Mouse (Mus musculus): ENCODE data around the gene Vps37b. TPM values are rescaled to one million over a fixed set of nuclear protein-coding genes. Genes with fewer than 3 reads are reported as not detected.

Gene Vps37b
- polyA plus RNA-seq, 1 experiment from 2014 or later = 27.6 TPM

GRCm38 (mm10) chr5:124021148-124021547, 10.9 kb downstream of the Vps37b start:
- ATAC-seq (ENCODE audit: low FRiP score, low TSS enrichment) = no peak
- Histone ChIP-seq H3K4me3 (ENCODE audit: low read length) (no peak overlapping the region), H3K9ac (ENCODE audit: low read depth, low read length) (no peak overlapping the region), H3K27ac (ENCODE audit: low read depth, low read length) (no peak overlapping the region), H3K4me1 (ENCODE audit: control insufficient read depth, insufficient read depth, low read length) (peaks cover 47% of the 10 kb centered on the region), H3K9me3 (ENCODE audit: control insufficient read depth, low read length) (no peaks in the 10 kb centered on the region), H3K36me3 (ENCODE audit: control insufficient read depth, insufficient read depth, low read length) (no peaks in the 10 kb centered on the region; the same call in 1 of the 2 replicates), H3K27me3 (ENCODE audit: control insufficient read depth, insufficient read depth, low read length) (no peaks in the 10 kb centered on the region), H3K4me2 (replicated peaks; ENCODE audit: low read depth, low read length) (no peak overlapping the region)
- 89% methylated on average over 11 of the region's 11 CpGs for whole genome bisulfite sequencing

GRCm38 (mm10) chr5:124019348-124020216, 12.5 kb downstream of the Vps37b start:
- Histone ChIP-seq H3K27me3 (ENCODE audit: control insufficient read depth, insufficient read depth, low read length) (no peaks in the 10 kb centered on the region), H3K4me3 (ENCODE audit: low read length) (no peak overlapping the region), H3K9me3 (ENCODE audit: control insufficient read depth, low read length) (no peaks in the 10 kb centered on the region), H3K36me3 (ENCODE audit: control insufficient read depth, insufficient read depth, low read length) (no peaks in the 10 kb centered on the region; the same call in 1 of the 2 replicates), H3K4me2 (replicated peaks; ENCODE audit: low read depth, low read length) (no peak overlapping the region), H3K9ac (ENCODE audit: low read depth, low read length) (no peak overlapping the region), H3K4me1 (ENCODE audit: control insufficient read depth, insufficient read depth, low read length) (peaks cover 41% of the 10 kb centered on the region), H3K27ac (ENCODE audit: low read depth, low read length) (no peak overlapping the region; the same call in 1 of the 2 replicates)
- ATAC-seq (ENCODE audit: low FRiP score, low TSS enrichment) = no peak
- WGBS = 70% methylated on average over 12 of the region's 12 CpGs

GRCm38 (mm10) chr5:124018651-124019050, 13.4 kb downstream of the Vps37b start:
- Histone ChIP-seq H3K4me1 (ENCODE audit: control insufficient read depth, insufficient read depth, low read length) (peaks cover 46% of the 10 kb centered on the region), H3K4me3 (ENCODE audit: low read length) (no peak overlapping the region)

GRCm38 (mm10) chr5:124017941-124018340, 14.1 kb downstream of the Vps37b start:
- no peaks in the 10 kb centered on the region for H3K27me3 ChIP-seq (ENCODE audit: control insufficient read depth, insufficient read depth, low read length)
- no peak for ATAC-seq (ENCODE audit: low FRiP score, low TSS enrichment)
- no peak overlapping the region for H3K4me2 ChIP-seq (replicated peaks; ENCODE audit: low read depth, low read length)
- H3K4me1 ChIP-seq (ENCODE audit: control insufficient read depth, insufficient read depth, low read length) = peaks cover 50% of the 10 kb centered on the region
- no peaks in the 10 kb centered on the region for H3K9me3 ChIP-seq (ENCODE audit: control insufficient read depth, low read length)
- no peaks in the 10 kb centered on the region; the same call in 1 of the 2 replicates for H3K36me3 ChIP-seq (ENCODE audit: control insufficient read depth, insufficient read depth, low read length)
- no peak overlapping the region for H3K4me3 ChIP-seq (ENCODE audit: low read length)
- H3K27ac ChIP-seq (ENCODE audit: low read depth, low read length) = no peak overlapping the region
- WGBS = 85% methylated on average over 9 of the region's 9 CpGs
- no peak overlapping the region for H3K9ac ChIP-seq (ENCODE audit: low read depth, low read length)

More at GRCm38 (mm10) chr5:124018651-124019050, 13.4 kb downstream of the Vps37b start:
- H3K27ac ChIP-seq (ENCODE audit: low read depth, low read length) = no peak overlapping the region
- H3K36me3 ChIP-seq (ENCODE audit: control insufficient read depth, insufficient read depth, low read length) = no peaks in the 10 kb centered on the region; the same call in 1 of the 2 replicates
- no peaks in the 10 kb centered on the region for H3K27me3 ChIP-seq (ENCODE audit: control insufficient read depth, insufficient read depth, low read length)
- no peak overlapping the region for H3K9ac ChIP-seq (ENCODE audit: low read depth, low read length)
- ATAC-seq (ENCODE audit: low FRiP score, low TSS enrichment) = no peak
- no peaks in the 10 kb centered on the region for H3K9me3 ChIP-seq (ENCODE audit: control insufficient read depth, low read length)
- H3K4me2 ChIP-seq (replicated peaks; ENCODE audit: low read depth, low read length) = no peak overlapping the region
- WGBS = 77% methylated on average over 9 of the region's 9 CpGs

- H3K9me3 ChIP-seq (ENCODE audit: control insufficient read depth, low read length) = no peaks in the 10 kb centered on the region
- no peak overlapping the region for H3K4me2 ChIP-seq (replicated peaks; ENCODE audit: low read depth, low read length)
- no peak for ATAC-seq (ENCODE audit: low FRiP score, low TSS enrichment)
- 83% methylated on average over 7 of the region's 7 CpGs for WGBS
- H3K36me3 ChIP-seq (ENCODE audit: control insufficient read depth, insufficient read depth, low read length) = no peaks in the 10 kb centered on the region; the same call in 1 of the 2 replicates
- H3K27me3 ChIP-seq (ENCODE audit: control insufficient read depth, insufficient read depth, low read length) = no peaks in the 10 kb centered on the region
- H3K27ac ChIP-seq (ENCODE audit: low read depth, low read length) = no peak overlapping the region
- peaks cover 66% of the 10 kb centered on the region for H3K4me1 ChIP-seq (ENCODE audit: control insufficient read depth, insufficient read depth, low read length)
- H3K4me3 ChIP-seq (ENCODE audit: low read length) = no peak overlapping the region
- H3K9ac ChIP-seq (ENCODE audit: low read depth, low read length) = no peak overlapping the region
Measured at GRCm38 (mm10) chr5:124016291-124016821, 15.7 kb downstream of the Vps37b start.

GRCm38 (mm10) chr5:124015727-124016126, 16.3 kb downstream of the Vps37b start:
- Histone ChIP-seq H3K4me2 (replicated peaks; ENCODE audit: low read depth, low read length) (no peak overlapping the region), H3K9ac (ENCODE audit: low read depth, low read length) (no peak overlapping the region), H3K27me3 (ENCODE audit: control insufficient read depth, insufficient read depth, low read length) (no peaks in the 10 kb centered on the region), H3K9me3 (ENCODE audit: control insufficient read depth, low read length) (no peaks in the 10 kb centered on the region), H3K27ac (ENCODE audit: low read depth, low read length) (no peak overlapping the region), H3K4me3 (ENCODE audit: low read length) (no peak overlapping the region), H3K4me1 (ENCODE audit: control insufficient read depth, insufficient read depth, low read length) (peaks cover 72% of the 10 kb centered on the region), H3K36me3 (ENCODE audit: control insufficient read depth, insufficient read depth, low read length) (no peaks in the 10 kb centered on the region; the same call in 1 of the 2 replicates)
- 80% methylated on average over 2 of the region's 2 CpGs for WGBS
- no peak for ATAC-seq (ENCODE audit: low FRiP score, low TSS enrichment)

GRCm38 (mm10) chr5:124014791-124015251, 17.2 kb downstream of the Vps37b start:
- H3K36me3 ChIP-seq (ENCODE audit: control insufficient read depth, insufficient read depth, low read length) = peaks cover under 1% of the 10 kb centered on the region; the same call in 1 of the 2 replicates
- H3K4me2 ChIP-seq (replicated peaks; ENCODE audit: low read depth, low read length) = no peak overlapping the region
- no peaks in the 10 kb centered on the region for H3K9me3 ChIP-seq (ENCODE audit: control insufficient read depth, low read length)
- H3K27ac ChIP-seq (ENCODE audit: low read depth, low read length) = peak overlapping the region; percentile 56; the same call in 1 of the 2 replicates
- no peak for ATAC-seq (ENCODE audit: low FRiP score, low TSS enrichment)
- 21% methylated on average over 11 of the region's 11 CpGs for WGBS
- peaks cover 78% of the 10 kb centered on the region for H3K4me1 ChIP-seq (ENCODE audit: control insufficient read depth, insufficient read depth, low read length)
- no peaks in the 10 kb centered on the region for H3K27me3 ChIP-seq (ENCODE audit: control insufficient read depth, insufficient read depth, low read length)
- H3K4me3 ChIP-seq (ENCODE audit: low read length) = no peak overlapping the region
- H3K9ac ChIP-seq (ENCODE audit: low read depth, low read length) = 0 out of 2 replicates have a peak overlapping the region, but pooled peaks have one; percentile 23

GRCm38 (mm10) chr5:124014180-124014579, 17.9 kb downstream of the Vps37b start:
- Histone ChIP-seq H3K9me3 (ENCODE audit: control insufficient read depth, low read length) (no peaks in the 10 kb centered on the region), H3K27ac (ENCODE audit: low read depth, low read length) (no peak overlapping the region; the same call in 1 of the 2 replicates), H3K36me3 (ENCODE audit: control insufficient read depth, insufficient read depth, low read length) (peaks cover 3% of the 10 kb centered on the region; the same call in 1 of the 2 replicates), H3K4me3 (ENCODE audit: low read length) (no peak overlapping the region), H3K27me3 (ENCODE audit: control insufficient read depth, insufficient read depth, low read length) (no peaks in the 10 kb centered on the region), H3K4me1 (ENCODE audit: control insufficient read depth, insufficient read depth, low read length) (peaks cover 74% of the 10 kb centered on the region), H3K4me2 (replicated peaks; ENCODE audit: low read depth, low read length) (no peak overlapping the region), H3K9ac (ENCODE audit: low read depth, low read length) (no peak overlapping the region)
- 81% methylated on average over 3 of the region's 3 CpGs for WGBS
- no peak for ATAC-seq (ENCODE audit: low FRiP score, low TSS enrichment)

- Histone ChIP-seq H3K4me2 (replicated peaks; ENCODE audit: low read depth, low read length) (no peak overlapping the region), H3K9ac (ENCODE audit: low read depth, low read length) (no peak overlapping the region), H3K36me3 (ENCODE audit: control insufficient read depth, insufficient read depth, low read length) (peaks cover 7% of the 10 kb centered on the region; the same call in 1 of the 2 replicates), H3K4me1 (ENCODE audit: control insufficient read depth, insufficient read depth, low read length) (peaks cover 70% of the 10 kb centered on the region), H3K9me3 (ENCODE audit: control insufficient read depth, low read length) (no peaks in the 10 kb centered on the region), H3K4me3 (ENCODE audit: low read length) (no peak overlapping the region), H3K27me3 (ENCODE audit: control insufficient read depth, insufficient read depth, low read length) (no peaks in the 10 kb centered on the region), H3K27ac (ENCODE audit: low read depth, low read length) (no peak overlapping the region)
- no peak for ATAC-seq (ENCODE audit: low FRiP score, low TSS enrichment)
- 78% methylated on average over 16 of the region's 16 CpGs for WGBS
Measured at GRCm38 (mm10) chr5:124013747-124014146, 18.3 kb downstream of the Vps37b start.

Data from kidney, embryonic 14.5 days (tissue).